Mouse (Mus musculus): Measurements from ENCODE around the gene Id3. TPM values are rescaled to one million over a fixed set of nuclear protein-coding genes. Genes with fewer than 3 reads are reported as not detected.
"Not testable (repeated sequence)": the region's sequence is repeated elsewhere in the genome, so short reads cannot be mapped to it uniquely, and the experiment has no call there.

Gene Id3
- 862 and 905 TPM in 2 replicates for polyA plus RNA-seq (2015; fragmentation: Nextera tagmentation; extraction: Ambion mirVana)

DNA sequence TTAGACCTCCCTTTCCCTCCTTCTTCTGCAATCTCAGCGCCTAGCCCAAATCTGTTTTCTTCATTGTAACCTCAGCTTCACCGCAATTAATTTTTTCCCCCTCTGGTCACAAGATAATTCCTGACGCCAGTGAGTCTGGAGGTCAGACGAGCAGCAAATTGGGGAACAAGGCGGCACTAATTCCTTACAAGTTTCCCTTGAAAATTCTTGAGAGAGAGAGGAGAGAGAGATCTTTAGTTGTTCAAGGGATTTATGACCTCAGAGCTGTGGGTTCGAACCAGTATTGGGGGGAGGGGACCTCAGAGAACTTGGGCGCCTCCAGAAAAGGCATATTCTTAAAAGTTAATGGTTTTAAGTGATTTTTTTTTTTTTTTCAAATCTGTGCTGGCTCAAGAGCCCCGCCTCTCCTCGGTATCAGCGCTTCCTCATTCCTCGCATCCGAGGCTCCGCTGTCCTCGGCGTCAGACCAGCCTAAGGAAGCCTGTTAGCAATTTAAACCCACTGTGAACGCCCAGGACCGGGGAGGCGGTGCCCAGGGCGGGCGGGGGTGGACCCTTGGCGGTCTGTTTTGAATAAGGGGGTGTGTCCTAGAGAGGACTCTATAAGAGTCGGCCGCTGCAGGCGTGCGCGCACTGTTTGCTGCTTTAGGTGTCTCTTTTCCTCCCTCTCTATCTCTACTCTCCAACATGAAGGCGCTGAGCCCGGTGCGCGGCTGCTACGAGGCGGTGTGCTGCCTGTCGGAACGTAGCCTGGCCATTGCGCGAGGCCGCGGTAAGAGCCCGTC, at the start of gene Id3:
Gene Id3, plus strand, starts transcription at position 305 of the 784 bp plus-strand sequence.
- peak within 1 kb of the TSS; percentile 100 for H3K27ac ChIP-seq
- H3K4me1 ChIP-seq, result peaks cover 77% of the 10 kb centered on the region
- H3K36me3 ChIP-seq, result 0 out of 2 replicates have a peak, but pooled peaks cover 7% of the 10 kb centered on the region
- peak within 1 kb of the TSS; percentile 73 for H3K4me2 ChIP-seq
- H3K9ac ChIP-seq, result peak within 1 kb of the TSS; percentile 97
- no peaks in the 10 kb centered on the region for H3K9me3 ChIP-seq (replicated peaks)
- no peaks in the 10 kb centered on the region for H3K27me3 ChIP-seq
- WGBS, result under 1% methylated on average over 39 of the region's 39 CpGs
- H3K4me3 ChIP-seq (replicated peaks), result peak within 1 kb of the TSS; percentile 94
- peak; percentile 85 for ATAC-seq (replicated peaks; ENCODE audit: low FRiP score)

DNA sequence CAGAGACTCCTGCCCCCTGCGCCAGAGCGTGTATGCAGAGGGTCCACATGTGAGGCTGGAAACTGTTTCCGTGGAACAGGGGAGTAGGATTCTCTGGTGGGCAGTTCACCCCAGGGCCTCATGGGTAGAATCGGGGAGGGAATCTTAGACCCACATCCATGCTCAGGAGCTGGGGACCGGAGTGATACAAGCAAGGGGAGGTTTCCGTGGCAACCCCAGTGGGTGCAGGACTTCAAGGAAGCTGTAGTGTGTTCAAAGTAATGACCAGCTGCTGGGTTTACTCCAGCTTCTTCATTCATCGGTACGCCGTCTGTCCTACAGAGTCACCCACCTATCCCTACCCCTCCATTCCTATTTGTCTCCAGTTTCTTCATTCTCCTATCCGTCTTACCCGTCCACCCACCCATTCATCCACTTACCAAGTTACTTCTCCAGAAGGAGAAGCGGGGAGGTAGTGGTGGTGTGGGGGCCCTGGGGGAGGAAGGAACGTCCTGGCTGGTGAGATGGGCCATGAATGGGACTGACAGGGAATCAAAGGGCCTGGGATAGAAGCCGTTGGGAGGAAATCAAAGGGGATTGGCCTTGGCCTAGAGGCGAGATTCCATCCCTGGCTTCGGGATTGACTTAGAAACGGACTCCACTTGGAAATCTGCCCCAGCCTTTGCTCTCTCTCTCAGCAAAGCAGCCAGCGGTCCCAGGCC, 48.6 kb upstream of the Id3 start:
- no peak for ATAC-seq (replicated peaks; ENCODE audit: low FRiP score)
- no peaks in the 10 kb centered on the region for H3K27me3 ChIP-seq
- H3K4me2 ChIP-seq, result no peak overlapping the region
- H3K9me3 ChIP-seq (replicated peaks), result peaks cover 2% of the 10 kb centered on the region; the same call in 1 of the 2 replicates
- peaks cover 17% of the 10 kb centered on the region for H3K4me1 ChIP-seq
- H3K27ac ChIP-seq, result no peak overlapping the region
- no peak overlapping the region for H3K4me3 ChIP-seq (replicated peaks)
- H3K36me3 ChIP-seq, result no peaks in the 10 kb centered on the region
- no peak overlapping the region for H3K9ac ChIP-seq
- whole genome bisulfite sequencing, result 78% methylated on average over 18 of the region's 18 CpGs

DNA sequence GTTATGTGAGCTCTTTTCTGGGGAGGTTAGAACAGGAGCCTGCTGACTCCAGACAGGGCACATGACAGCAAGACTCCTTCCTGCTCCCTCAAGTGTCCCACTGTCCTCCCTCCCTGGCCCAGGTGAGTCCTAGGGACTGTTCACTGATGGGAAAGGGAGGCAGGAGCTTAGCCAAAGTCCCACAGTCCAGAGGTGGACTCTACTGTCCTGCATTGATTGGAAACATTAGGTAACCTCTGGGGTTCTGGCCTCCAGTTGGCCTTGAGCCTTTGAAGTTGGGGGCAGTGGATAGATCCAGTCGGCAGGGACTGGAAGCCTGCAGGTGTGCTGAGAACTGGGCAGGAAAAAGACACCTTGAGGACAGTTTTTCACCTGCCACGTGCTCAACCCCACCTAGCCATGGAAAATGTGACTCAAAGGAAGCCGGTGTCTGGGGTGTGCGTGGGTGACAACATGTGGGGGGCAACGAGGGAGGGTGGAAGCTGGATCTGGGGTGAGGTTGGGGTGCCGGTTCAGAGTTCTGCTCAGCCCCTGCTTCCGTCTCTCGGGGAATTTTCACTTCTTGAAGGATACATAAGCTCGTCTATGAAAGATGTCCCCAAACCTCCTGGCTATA, 47.7 kb upstream of the Id3 start:
- H3K9me3 ChIP-seq (replicated peaks), result peaks cover 2% of the 10 kb centered on the region; the same call in 1 of the 2 replicates
- no peak overlapping the region for H3K9ac ChIP-seq
- H3K4me3 ChIP-seq (replicated peaks), result no peak overlapping the region
- H3K4me2 ChIP-seq, result no peak overlapping the region
- H3K27me3 ChIP-seq, result no peaks in the 10 kb centered on the region
- peaks cover 8% of the 10 kb centered on the region for H3K4me1 ChIP-seq
- H3K27ac ChIP-seq, result no peak overlapping the region
- 76% methylated on average over 9 of the region's 9 CpGs for WGBS
- ATAC-seq (replicated peaks; ENCODE audit: low FRiP score), result no peak
- H3K36me3 ChIP-seq, result no peaks in the 10 kb centered on the region

GRCm38 (mm10) chr4:136096446-136097113, 46.7 kb upstream of the Id3 start:
- Histone ChIP-seq H3K36me3 (no peaks in the 10 kb centered on the region), H3K9ac (no peak overlapping the region), H3K27ac (no peak overlapping the region), H3K27me3 (no peaks in the 10 kb centered on the region), H3K4me2 (no peak overlapping the region), H3K4me3 (replicated peaks) (no peak overlapping the region), H3K9me3 (replicated peaks) (peaks cover 2% of the 10 kb centered on the region; the same call in 1 of the 2 replicates), H3K4me1 (peaks cover 7% of the 10 kb centered on the region; the same call in 1 of the 2 replicates)
- ATAC-seq (replicated peaks; ENCODE audit: low FRiP score), result no peak
- 75% methylated on average over 11 of the region's 11 CpGs for WGBS

GRCm38 (mm10) chr4:136098446-136098845, 44.9 kb upstream of the Id3 start:
- ATAC-seq (replicated peaks; ENCODE audit: low FRiP score), result no peak
- Histone ChIP-seq H3K27ac (no peak overlapping the region), H3K9me3 (replicated peaks) (no peaks in the 10 kb centered on the region), H3K4me2 (no peak overlapping the region), H3K27me3 (no peaks in the 10 kb centered on the region), H3K9ac (no peak overlapping the region), H3K36me3 (no peaks in the 10 kb centered on the region), H3K4me3 (replicated peaks) (no peak overlapping the region), H3K4me1 (peaks cover 7% of the 10 kb centered on the region; the same call in 1 of the 2 replicates)
- WGBS, result 98% methylated on average over 3 of the region's 3 CpGs

- Histone ChIP-seq H3K9me3 (replicated peaks) (no peaks in the 10 kb centered on the region), H3K36me3 (no peaks in the 10 kb centered on the region), H3K4me1 (peaks cover 18% of the 10 kb centered on the region), H3K27ac (no peak overlapping the region), H3K27me3 (no peaks in the 10 kb centered on the region), H3K9ac (no peak overlapping the region), H3K4me3 (replicated peaks) (no peak overlapping the region), H3K4me2 (no peak overlapping the region)
- no peak for ATAC-seq (replicated peaks; ENCODE audit: low FRiP score)
- WGBS, result 74% methylated on average over 12 of the region's 12 CpGs
Observed at GRCm38 (mm10) chr4:136100396-136101070, 42.8 kb upstream of the Id3 start.

DNA sequence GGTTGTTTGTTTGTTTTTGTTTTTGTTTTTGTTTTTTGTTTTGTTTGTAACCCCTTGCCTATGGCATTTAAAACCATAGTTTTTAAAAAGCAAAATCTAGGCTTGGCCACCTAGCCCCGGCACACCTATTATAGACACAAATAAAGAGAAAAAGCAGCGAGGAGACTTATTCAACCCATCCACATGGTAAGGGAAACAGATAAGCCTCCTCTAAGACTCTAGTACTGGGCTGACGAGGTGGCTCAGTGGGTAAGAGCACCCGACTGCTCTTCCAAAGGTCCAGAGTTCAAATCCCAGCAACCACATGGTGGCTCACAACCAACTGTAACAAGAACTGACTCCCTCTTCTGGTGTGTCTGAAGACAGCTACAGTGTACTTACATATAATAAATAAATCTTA, 41.5 kb upstream of the Id3 start:
- WGBS, result 85% methylated on average over 4 of the region's 4 CpGs

GRCm38 (mm10) chr4:136104590-136105337, 38.5 kb upstream of the Id3 start:
- Histone ChIP-seq H3K9ac (peak overlapping the region; percentile 33; the same call in 1 of the 2 replicates), H3K36me3 (no peaks in the 10 kb centered on the region), H3K27me3 (no peaks in the 10 kb centered on the region), H3K4me2 (peak overlapping the region; percentile 41), H3K27ac (peak overlapping the region; percentile 75), H3K4me1 (peaks cover 34% of the 10 kb centered on the region), H3K4me3 (replicated peaks) (peak overlapping the region; percentile 18; the same call in 1 of the 2 replicates), H3K9me3 (replicated peaks) (no peaks in the 10 kb centered on the region)
- 8% methylated on average over 18 of the region's 18 CpGs for WGBS
- ATAC-seq (replicated peaks; ENCODE audit: low FRiP score), result peak; percentile 63

More for the DNA sequence above, 41.5 kb upstream of the Id3 start:
- H3K27ac ChIP-seq; H3K27me3 ChIP-seq; H3K4me3 ChIP-seq (replicated peaks); H3K36me3 ChIP-seq; ATAC-seq (replicated peaks; ENCODE audit: low FRiP score); H3K4me2 ChIP-seq; H3K9ac ChIP-seq; H3K9me3 ChIP-seq (replicated peaks): not testable (repeated sequence)
- H3K4me1 ChIP-seq, result peaks cover 27% of the 10 kb centered on the region

DNA sequence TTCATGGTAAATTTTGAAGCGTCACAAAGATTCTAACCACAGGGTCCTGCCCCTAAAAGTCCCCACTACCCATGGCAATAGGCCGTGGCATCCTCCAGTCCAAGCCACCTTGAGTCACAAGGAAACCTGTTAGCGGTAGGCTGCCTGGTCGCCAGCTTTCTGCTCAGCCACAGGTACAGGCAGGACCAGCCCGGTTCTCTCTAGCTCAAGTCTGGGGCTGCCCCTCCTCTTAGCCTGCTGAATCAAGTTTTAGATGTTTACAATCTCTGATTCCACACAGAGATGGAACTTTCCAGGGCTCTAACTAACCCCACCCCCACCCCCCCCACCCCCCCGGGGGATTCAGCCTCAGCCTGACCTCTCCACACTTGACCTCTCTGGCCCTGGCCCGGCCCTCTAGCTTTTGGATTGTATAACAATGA, 36.4 kb upstream of the Id3 start:
- Histone ChIP-seq H3K9ac (no peak overlapping the region), H3K9me3 (replicated peaks) (no peaks in the 10 kb centered on the region), H3K4me2 (no peak overlapping the region), H3K27me3 (no peaks in the 10 kb centered on the region), H3K36me3 (no peaks in the 10 kb centered on the region), H3K4me3 (replicated peaks) (no peak overlapping the region), H3K27ac (peak overlapping the region; percentile 79), H3K4me1 (peaks cover 44% of the 10 kb centered on the region)
- ATAC-seq (replicated peaks; ENCODE audit: low FRiP score), result peak; percentile 52
- WGBS, result 37% methylated on average over 7 of the region's 7 CpGs

GRCm38 (mm10) chr4:136109153-136109552, 34.1 kb upstream of the Id3 start:
- Histone ChIP-seq H3K4me2 (no peak overlapping the region), H3K36me3 (no peaks in the 10 kb centered on the region), H3K27ac (0 out of 2 replicates have a peak overlapping the region, but pooled peaks have one; percentile 45), H3K4me1 (peaks cover 50% of the 10 kb centered on the region), H3K27me3 (no peaks in the 10 kb centered on the region), H3K9me3 (replicated peaks) (no peaks in the 10 kb centered on the region), H3K4me3 (replicated peaks) (no peak overlapping the region), H3K9ac (no peak overlapping the region)
- ATAC-seq (replicated peaks; ENCODE audit: low FRiP score), result no peak
- 77% methylated on average over 2 of the region's 2 CpGs for WGBS

Data from kidney, embryonic 15.5 days (tissue).